Mouse (Mus musculus) C2C12 (cell line): ENCODE data around the gene Zar1l.
A peak's percentile ranks its signal among the peaks of the same experiment; 100 is the strongest.

Source experiments
- CEBPB ChIP-seq: IDR thresholded peaks from one replicate; pipeline ENCODE4 v1.6.1; 2011; ENCODE audit warnings: low read depth, mild to moderate bottlenecking, control low read depth, moderate library complexity
- CTCF ChIP-seq: IDR thresholded peaks from one replicate; pipeline ENCODE4 v1.5.1; 2011; ENCODE audit not compliant: control insufficient read depth, insufficient read depth, insufficient read length
- MAX ChIP-seq: IDR thresholded peaks from one replicate; pipeline ENCODE4 v1.6.1; 2011; ENCODE audit warnings: mild to moderate bottlenecking, control low read depth
- MYOD1 ChIP-seq: IDR thresholded peaks from one replicate; pipeline ENCODE4 v1.6.1; 2011; ENCODE audit warnings: low read depth; ENCODE audit not compliant: control insufficient read depth, insufficient read length
- MYOG ChIP-seq: IDR thresholded peaks from one replicate; pipeline ENCODE4 v1.6.1; 2011; ENCODE audit not compliant: control insufficient read depth, insufficient read length; ENCODE audit errors: extremely low read depth
- USF1 ChIP-seq: IDR thresholded peaks from one replicate; pipeline ENCODE4 v1.6.1; 2011; ENCODE audit warnings: low read depth, mild to moderate bottlenecking, control low read depth, moderate library complexity

GRCm38 (mm10) chr5:150490821-150491220, 27.1 kb downstream of the Zar1l start:
- TF ChIP-seq CTCF = no peak
- no peak for TF ChIP-seq MYOG
- no peak for TF ChIP-seq USF1
- TF ChIP-seq CEBPB = no peak
- TF ChIP-seq MAX = no peak
- peak; percentile 68 for TF ChIP-seq MYOD1
